ENCODE assay signal across 11 mouse cellular contexts in genomic region chr19:38621546-38621945, GRCm38 (mm10).
A peak's percentile ranks its signal among the peaks of the same experiment; 100 is the strongest.
DNase-seq lines count a peak whose midpoint lies in the region; ATAC-seq lines count a peak whose summit lies in the region.
"Had no signal": no experiment of that assay in that cellular context is flagged by ENCODE, and none has a peak within 500 bp of the region (broad histone marks: within the 10 kb centered on the region; RNA-seq: fewer than 3 reads in every experiment).

No protein-coding gene starts in this region.

- WGBS in hindbrain, embryonic 16.5 days = 77% methylated on average over 10 of the region's 10 CpGs
- WGBS in hindbrain, embryonic 12.5 days = 91% methylated on average over 10 of the region's 10 CpGs
- WGBS in heart, embryonic 14.5 days = 57% methylated on average over 10 of the region's 10 CpGs

- ATAC-seq in hindbrain, embryonic 16.5 days = peak; percentile 64; the same call in 1 of the 2 replicates
- no peak for ATAC-seq in hindbrain, embryonic 12.5 days (ENCODE audit: low FRiP score)
- peak; percentile 59; the same call in 1 of the 2 replicates for ATAC-seq in heart, embryonic 14.5 days (ENCODE audit: insufficient number of reproducible peaks, insufficient read depth, low FRiP score, low read depth)
- ATAC-seq: forebrain, embryonic 16.5 days had no signal

- H3K9ac ChIP-seq in hindbrain, embryonic 16.5 days (ENCODE audit: low read depth, low read length) = no peak overlapping the region
- H3K9ac ChIP-seq in hindbrain, embryonic 12.5 days = no peak overlapping the region
- no peak overlapping the region for H3K9ac ChIP-seq in heart, embryonic 14.5 days (ENCODE audit: low read length)
- H3K9ac ChIP-seq: embryonic facial prominence, embryonic 12.5 days had no signal

- H3K27ac ChIP-seq in hindbrain, embryonic 16.5 days (ENCODE audit: low read depth, low read length) = no peak overlapping the region
- no peak overlapping the region for H3K27ac ChIP-seq in hindbrain, embryonic 12.5 days
- no peak overlapping the region for H3K27ac ChIP-seq in heart, embryonic 14.5 days (replicated peaks in 1 of 2; ENCODE audit: control insufficient read depth in 1 of 2, insufficient read depth in 1 of 2, low read depth in 2 of 2, low read length in 2 of 2)
- H3K27ac ChIP-seq: embryonic facial prominence, embryonic 12.5 days; midbrain, embryonic 10.5 days had no signal

- H3K4me3 ChIP-seq in hindbrain, embryonic 16.5 days (ENCODE audit: low read length) = no peak overlapping the region
- no peak overlapping the region for H3K4me3 ChIP-seq in hindbrain, embryonic 12.5 days
- no peak overlapping the region for H3K4me3 ChIP-seq in heart, embryonic 14.5 days (ENCODE audit: control insufficient read depth in 1 of 2, insufficient read depth in 1 of 2, low read depth in 1 of 2, low read length in 2 of 2)
- H3K4me3 ChIP-seq: embryonic facial prominence, embryonic 12.5 days; midbrain, embryonic 10.5 days had no signal

- no peaks in the 10 kb centered on the region for H3K27me3 ChIP-seq in hindbrain, embryonic 16.5 days (replicated peaks; ENCODE audit: control insufficient read depth, insufficient read depth, low read length)
- H3K27me3 ChIP-seq in hindbrain, embryonic 12.5 days = no peaks in the 10 kb centered on the region
- no peaks in the 10 kb centered on the region for H3K27me3 ChIP-seq in heart, embryonic 14.5 days (ENCODE audit: control insufficient read depth, insufficient read depth, low read length)
- H3K27me3 ChIP-seq: embryonic facial prominence, embryonic 12.5 days had no signal

- H3K4me1 ChIP-seq in hindbrain, embryonic 16.5 days (ENCODE audit: control insufficient read depth, insufficient read depth, low read depth, low read length) = no peaks in the 10 kb centered on the region
- no peaks in the 10 kb centered on the region for H3K4me1 ChIP-seq in hindbrain, embryonic 12.5 days
- H3K4me1 ChIP-seq in heart, embryonic 14.5 days (ENCODE audit: control insufficient read depth in 2 of 2, insufficient read depth in 2 of 2, low read length in 2 of 2) = peaks cover 3 to 14% of the 10 kb centered on the region in 2 experiments; a peak in 3 of 4 replicates
- H3K4me1 ChIP-seq: midbrain, embryonic 10.5 days had no signal

- H3K36me3 ChIP-seq in hindbrain, embryonic 16.5 days (ENCODE audit: control insufficient read depth, insufficient read depth, low read length) = no peaks in the 10 kb centered on the region
- H3K36me3 ChIP-seq in hindbrain, embryonic 12.5 days = no peaks in the 10 kb centered on the region; the same call in 1 of the 2 replicates
- no peaks in the 10 kb centered on the region for H3K36me3 ChIP-seq in heart, embryonic 14.5 days (ENCODE audit: control insufficient read depth, insufficient read depth, low read length)
- H3K36me3 ChIP-seq: embryonic facial prominence, embryonic 12.5 days; midbrain, embryonic 10.5 days had no signal

- no peak overlapping the region for H3K4me2 ChIP-seq in hindbrain, embryonic 16.5 days (ENCODE audit: low read length)
- no peak overlapping the region for H3K4me2 ChIP-seq in hindbrain, embryonic 12.5 days (replicated peaks)
- H3K4me2 ChIP-seq in heart, embryonic 14.5 days (ENCODE audit: low read length) = no peak overlapping the region
- H3K4me2 ChIP-seq: embryonic facial prominence, embryonic 12.5 days had no signal

- DNase-seq in right cerebral cortex, postnatal 14 days = peak; percentile 31
- DNase-seq in right cerebral cortex, adult 18-20 months = no peak
- no peak for DNase-seq in spleen, postnatal 10 days (ENCODE audit: low spot score in 2 of 2)
- no peak for DNase-seq in ovary, adult 18-20 months (ENCODE audit: low spot score)
- DNase-seq: liver had no signal

- no peaks in the 10 kb centered on the region for H3K9me3 ChIP-seq in hindbrain, embryonic 16.5 days (ENCODE audit: control insufficient read depth, low read length)
- H3K9me3 ChIP-seq in hindbrain, embryonic 12.5 days (replicated peaks) = no peaks in the 10 kb centered on the region
- H3K9me3 ChIP-seq in heart, embryonic 14.5 days (ENCODE audit: control insufficient read depth, low read length) = no peaks in the 10 kb centered on the region
- H3K9me3 ChIP-seq: embryonic facial prominence, embryonic 12.5 days; midbrain, embryonic 10.5 days had no signal
